In genomic region chr9:50102766-50103165, GRCm38 (mm10) we compare ENCODE assay signal across 12 mouse cellular contexts.
"Had no signal": no experiment of that assay in that cellular context is flagged by ENCODE, and none has a peak within 500 bp of the region (broad histone marks: within the 10 kb centered on the region; RNA-seq: fewer than 3 reads in every experiment).

No protein-coding gene starts in this region.

- H3K36me3 ChIP-seq: limb, embryonic 15.5 days; liver, embryonic 12.5 days; midbrain, embryonic 10.5 days; midbrain, embryonic 15.5 days had no signal

- H3K9ac ChIP-seq: limb, embryonic 15.5 days; liver, embryonic 12.5 days; lung, embryonic 14.5 days; midbrain, embryonic 15.5 days had no signal

- H3K9me3 ChIP-seq: limb, embryonic 15.5 days; liver, embryonic 12.5 days; midbrain, embryonic 10.5 days; midbrain, embryonic 15.5 days had no signal

- DNase-seq: kidney, postnatal 25 days; layer of hippocampus, adult 9-11 months; layer of hippocampus, postnatal 36 days; lung, embryonic 14.5 days; lung, postnatal 10 days; lung, postnatal 4 days; thymus, adult 18-20 months; thymus, postnatal 14 days had no signal

- ATAC-seq: liver, embryonic 12.5 days; midbrain, embryonic 15.5 days had no signal

- H3K4me2 ChIP-seq: limb, embryonic 15.5 days; liver, embryonic 12.5 days; lung, embryonic 14.5 days; midbrain, embryonic 15.5 days had no signal

- H3K27ac ChIP-seq: limb, embryonic 15.5 days; liver, embryonic 12.5 days; midbrain, embryonic 10.5 days; midbrain, embryonic 15.5 days had no signal

- H3K4me3 ChIP-seq: limb, embryonic 15.5 days; liver, embryonic 12.5 days; midbrain, embryonic 10.5 days; midbrain, embryonic 15.5 days had no signal

- H3K27me3 ChIP-seq: limb, embryonic 15.5 days; liver, embryonic 12.5 days; midbrain, embryonic 15.5 days had no signal

- H3K4me1 ChIP-seq: limb, embryonic 15.5 days; liver, embryonic 12.5 days had no signal
